Mouse (Mus musculus): ENCODE data around the gene Dmrta1. TPM values are rescaled to one million over a fixed set of nuclear protein-coding genes. Genes with fewer than 3 reads are reported as not detected.

Dmrta1 gene
- 0.37 and 0.61 TPM in 2 replicates for polyA plus RNA-seq (2015; fragmentation: Nextera tagmentation; extraction: Ambion mirVana)

DNA sequence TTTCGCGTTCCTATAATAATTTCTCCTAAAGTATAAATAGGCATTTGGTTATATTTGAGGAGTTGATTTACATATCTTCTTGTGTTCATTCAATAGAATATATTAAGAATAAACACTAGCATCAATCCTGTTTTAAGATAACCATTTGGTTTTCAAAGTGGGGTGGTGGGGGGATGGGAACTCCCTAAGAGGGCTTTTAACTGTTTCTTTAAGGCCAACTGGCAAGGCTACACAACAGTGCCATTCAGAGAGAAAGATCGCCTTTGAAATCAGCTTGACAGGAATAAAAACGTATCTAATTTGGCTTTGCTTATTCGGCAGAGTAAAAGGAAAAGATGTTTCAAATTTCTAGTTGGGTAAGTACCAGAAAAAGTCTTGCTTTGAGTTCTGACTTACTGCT, at the start of gene Dmrta1:
Gene Dmrta1, plus strand, starts transcription at position 242 of the 400 bp plus-strand sequence.
- no peak within 1 kb of the TSS for H3K9ac ChIP-seq
- H3K27ac ChIP-seq (replicated peaks) = no peak within 1 kb of the TSS
- H3K36me3 ChIP-seq = no peaks in the 10 kb centered on the region
- no peak within 1 kb of the TSS for H3K4me3 ChIP-seq
- H3K4me2 ChIP-seq = no peak within 1 kb of the TSS
- no peak for ATAC-seq (ENCODE audit: extremely low read depth, insufficient number of reproducible peaks, low FRiP score, low TSS enrichment)
- H3K9me3 ChIP-seq = no peaks in the 10 kb centered on the region
- 60% methylated on average over 5 of the region's 5 CpGs for WGBS
- no peaks in the 10 kb centered on the region for H3K4me1 ChIP-seq
- no peaks in the 10 kb centered on the region for H3K27me3 ChIP-seq (replicated peaks)

DNA sequence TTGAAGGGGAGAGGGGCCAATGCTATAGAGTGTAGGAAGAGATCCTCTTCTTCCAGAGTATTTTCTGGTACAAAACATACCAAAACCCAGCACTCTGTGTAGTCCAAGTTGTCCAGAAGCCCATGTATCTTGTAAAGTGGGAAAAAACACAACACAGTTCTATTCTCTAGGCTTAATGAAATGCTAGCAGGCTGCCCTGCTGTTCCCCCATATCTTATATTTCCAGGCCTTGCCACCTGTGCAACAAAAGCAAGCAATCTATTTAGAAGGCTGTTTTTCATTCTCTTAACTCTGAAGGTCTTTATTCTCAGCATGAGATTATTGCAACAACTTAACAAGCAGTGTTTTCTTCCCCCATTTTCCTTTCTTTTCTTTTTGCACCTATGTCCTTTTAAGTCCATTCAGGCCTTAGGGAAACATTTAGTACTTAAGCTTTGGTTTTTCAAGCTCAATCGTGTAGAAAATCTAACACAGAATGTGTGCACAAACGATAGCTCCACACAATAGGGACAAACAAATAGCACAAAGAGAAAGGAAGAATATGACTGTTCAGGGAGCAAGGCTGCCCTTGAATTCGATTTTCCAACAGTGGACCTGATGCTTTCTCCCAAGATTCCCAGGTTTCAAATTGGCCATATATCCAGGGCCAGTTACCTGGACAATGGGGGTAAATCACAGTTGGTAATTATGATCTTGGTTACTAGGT, 48.7 kb upstream of the Dmrta1 start:
- H3K9ac ChIP-seq = no peak overlapping the region
- ATAC-seq (ENCODE audit: extremely low read depth, insufficient number of reproducible peaks, low FRiP score, low TSS enrichment) = no peak
- no peak overlapping the region for H3K4me3 ChIP-seq
- no peaks in the 10 kb centered on the region for H3K4me1 ChIP-seq
- no peaks in the 10 kb centered on the region for H3K27me3 ChIP-seq (replicated peaks)
- H3K9me3 ChIP-seq = no peaks in the 10 kb centered on the region
- H3K27ac ChIP-seq (replicated peaks) = no peak overlapping the region
- no peak overlapping the region for H3K4me2 ChIP-seq
- H3K36me3 ChIP-seq = no peaks in the 10 kb centered on the region
- 59% methylated on average over 3 of the region's 3 CpGs for WGBS

DNA sequence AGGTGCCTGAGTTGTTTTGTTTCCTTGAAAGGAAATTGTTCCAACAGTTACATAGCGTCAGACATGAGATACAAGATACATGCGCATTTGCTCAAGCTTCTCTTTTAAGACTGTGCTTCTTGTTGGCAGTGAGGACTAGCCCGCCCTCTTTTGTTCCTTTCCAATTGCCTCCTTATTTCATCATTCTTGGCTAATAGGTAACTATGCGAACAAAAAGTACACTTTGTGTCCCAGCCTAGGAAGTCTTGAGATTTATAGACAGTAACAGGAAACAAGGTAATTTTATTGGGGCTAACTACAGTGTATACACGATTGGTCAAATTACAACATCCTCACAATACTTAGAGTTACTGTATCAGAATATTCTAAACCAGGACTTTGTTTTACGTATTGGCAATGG, 47.7 kb upstream of the Dmrta1 start:
- WGBS = 80% methylated on average over 6 of the region's 6 CpGs
- Histone ChIP-seq H3K9ac (no peak overlapping the region), H3K27ac (replicated peaks) (no peak overlapping the region)

DNA sequence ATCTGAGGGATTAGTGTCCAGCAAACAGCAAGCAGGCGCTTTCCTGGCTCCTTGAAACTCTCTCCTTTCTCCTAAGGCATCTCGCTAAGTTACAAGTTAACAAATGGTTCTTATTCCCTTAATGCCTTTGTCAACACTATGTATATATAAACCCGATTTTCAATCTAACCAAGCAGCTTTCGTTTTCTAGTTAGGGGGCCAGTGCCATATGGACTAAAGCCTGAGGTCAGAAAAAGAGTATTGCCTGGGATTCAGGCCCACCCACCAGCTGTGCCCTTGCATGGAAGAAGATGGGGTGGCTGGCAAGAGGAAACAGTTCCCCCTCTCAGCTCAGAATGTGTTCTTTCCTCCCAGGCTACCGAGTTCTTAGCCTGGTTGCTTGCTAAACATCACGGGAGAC, 40.6 kb upstream of the Dmrta1 start:
- ATAC-seq (ENCODE audit: extremely low read depth, insufficient number of reproducible peaks, low FRiP score, low TSS enrichment) = no peak
- no peaks in the 10 kb centered on the region for H3K27me3 ChIP-seq (replicated peaks)

More for the DNA sequence above, 47.7 kb upstream of the Dmrta1 start:
- H3K27me3 ChIP-seq (replicated peaks) = no peaks in the 10 kb centered on the region
- H3K4me1 ChIP-seq = no peaks in the 10 kb centered on the region
- no peak overlapping the region for H3K4me3 ChIP-seq
- no peaks in the 10 kb centered on the region for H3K9me3 ChIP-seq
- no peak for ATAC-seq (ENCODE audit: extremely low read depth, insufficient number of reproducible peaks, low FRiP score, low TSS enrichment)
- no peak overlapping the region for H3K4me2 ChIP-seq
- no peaks in the 10 kb centered on the region for H3K36me3 ChIP-seq

DNA sequence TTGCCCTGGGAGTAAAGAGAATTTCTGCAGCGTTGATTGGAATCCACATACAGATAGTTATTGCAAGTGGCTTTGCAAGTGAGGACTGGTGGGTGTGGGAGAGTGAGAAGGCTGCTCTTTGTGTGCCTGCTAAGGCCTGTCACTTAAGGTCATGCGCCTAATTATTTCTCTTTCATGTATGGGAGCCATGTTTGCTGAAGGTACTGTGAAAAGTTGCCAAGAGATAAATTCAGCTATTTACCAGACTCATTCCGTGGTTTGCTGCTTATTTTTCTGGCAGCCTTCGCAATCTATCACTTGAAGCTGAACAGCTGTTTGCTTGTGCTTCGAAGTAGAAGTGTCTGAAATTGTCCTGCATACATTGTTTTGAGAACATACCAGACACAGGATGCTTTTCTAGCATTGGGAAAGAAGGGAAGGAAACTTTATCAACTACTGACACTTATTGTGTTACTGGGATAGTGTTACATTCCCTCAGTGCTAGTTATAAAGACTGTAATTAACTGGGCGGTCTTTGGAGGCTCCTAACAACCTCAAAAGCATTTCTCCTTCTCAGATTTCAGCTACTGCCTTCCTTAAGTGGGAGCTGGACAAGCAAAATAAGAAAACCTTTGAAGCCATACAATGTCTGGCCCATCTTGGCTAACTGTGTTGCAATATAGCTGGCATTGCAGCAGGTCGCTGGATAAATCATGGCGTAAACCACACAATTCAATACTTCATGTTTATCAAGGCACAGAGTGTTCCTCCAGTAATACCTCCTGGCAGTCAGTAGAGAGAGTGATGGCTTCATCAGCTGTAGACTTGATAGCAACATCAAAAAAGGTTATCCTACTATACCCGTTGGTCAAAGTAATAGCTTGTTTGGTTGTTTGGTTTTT, 34.8 kb upstream of the Dmrta1 start:
- Histone ChIP-seq H3K27ac (replicated peaks) (no peak overlapping the region), H3K4me1 (peaks cover 18% of the 10 kb centered on the region), H3K9ac (no peak overlapping the region), H3K4me2 (no peak overlapping the region), H3K27me3 (replicated peaks) (no peaks in the 10 kb centered on the region), H3K36me3 (no peaks in the 10 kb centered on the region), H3K4me3 (no peak overlapping the region), H3K9me3 (no peaks in the 10 kb centered on the region)
- ATAC-seq (ENCODE audit: extremely low read depth, insufficient number of reproducible peaks, low FRiP score, low TSS enrichment) = no peak
- WGBS = 50% methylated on average over 9 of the region's 9 CpGs

More for the DNA sequence above, 40.6 kb upstream of the Dmrta1 start:
- H3K27ac ChIP-seq (replicated peaks) = no peak overlapping the region
- no peaks in the 10 kb centered on the region for H3K36me3 ChIP-seq
- no peak overlapping the region for H3K9ac ChIP-seq
- 34% methylated on average over 6 of the region's 6 CpGs for WGBS
- H3K4me2 ChIP-seq = no peak overlapping the region
- H3K9me3 ChIP-seq = no peaks in the 10 kb centered on the region
- peaks cover 6% of the 10 kb centered on the region for H3K4me1 ChIP-seq
- no peak overlapping the region for H3K4me3 ChIP-seq

DNA sequence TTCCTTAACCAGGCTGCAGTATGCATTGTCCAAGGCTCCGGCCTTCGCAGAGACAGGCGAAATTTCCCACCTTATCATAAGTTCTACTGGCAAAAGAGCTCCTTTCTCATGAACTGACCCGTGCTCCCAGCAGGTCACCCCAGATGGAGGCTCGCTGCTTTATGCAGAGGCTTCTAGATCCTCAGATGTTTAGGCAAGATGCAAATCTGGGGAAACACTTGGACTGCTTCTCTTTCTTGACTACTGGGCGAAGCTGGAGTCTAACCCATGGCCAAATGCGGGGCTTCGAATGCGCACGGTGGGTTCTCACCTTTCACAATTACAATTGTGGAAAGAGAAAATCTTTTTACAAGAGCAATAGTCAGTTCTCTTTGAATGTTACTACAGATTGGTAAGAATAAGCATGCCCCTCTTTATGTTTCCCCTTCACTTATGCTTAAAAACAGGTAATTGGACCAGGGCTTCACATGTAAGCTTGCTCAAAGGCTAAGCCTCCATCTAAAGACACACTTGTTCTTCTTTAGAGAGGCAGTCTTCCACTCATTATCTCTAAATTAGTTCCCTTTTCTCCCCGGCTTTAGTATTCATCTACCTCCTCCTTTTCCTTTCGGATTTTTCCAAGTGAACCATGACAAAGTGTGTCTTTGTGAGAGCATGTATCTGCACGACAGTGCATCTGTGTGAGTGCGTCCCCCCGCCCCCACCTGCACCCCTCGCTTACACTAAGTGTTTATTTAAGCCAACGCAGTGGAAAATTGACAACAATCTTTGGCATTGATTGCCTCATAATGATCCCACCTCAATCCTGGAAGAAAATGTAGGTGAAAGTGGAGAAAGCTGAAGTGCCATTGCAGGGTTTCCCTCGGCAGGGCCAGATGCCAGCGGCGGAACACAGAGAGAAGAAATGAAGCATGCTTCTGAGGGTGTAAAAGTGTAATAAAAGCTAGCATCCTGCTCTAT, 28.6 kb upstream of the Dmrta1 start:
- no peak for ATAC-seq (ENCODE audit: extremely low read depth, insufficient number of reproducible peaks, low FRiP score, low TSS enrichment)
- no peak overlapping the region for H3K9ac ChIP-seq

DNA sequence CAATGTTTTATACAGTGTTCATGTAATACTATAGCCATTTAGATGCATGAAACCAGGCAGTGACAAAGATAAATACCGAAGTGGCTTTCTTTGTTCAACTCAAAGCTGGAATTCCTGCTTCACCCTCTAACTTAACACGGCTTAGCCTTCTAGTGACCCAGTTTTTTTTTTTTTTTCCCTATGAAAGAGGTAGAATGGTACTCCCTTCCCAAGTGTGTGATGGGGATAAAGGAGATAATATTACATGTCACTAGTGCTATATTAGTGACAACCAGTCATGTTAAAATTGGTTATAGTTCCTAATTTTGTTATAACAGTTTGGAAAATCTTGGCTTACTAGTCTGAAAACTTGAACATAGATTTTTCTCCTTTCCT, 27.9 kb upstream of the Dmrta1 start:
- WGBS = 73% methylated on average over 2 of the region's 2 CpGs
- Histone ChIP-seq H3K4me1 (no peaks in the 10 kb centered on the region), H3K4me3 (no peak overlapping the region), H3K36me3 (no peaks in the 10 kb centered on the region), H3K27me3 (replicated peaks) (no peaks in the 10 kb centered on the region), H3K9ac (no peak overlapping the region), H3K9me3 (no peaks in the 10 kb centered on the region), H3K4me2 (no peak overlapping the region), H3K27ac (replicated peaks) (no peak overlapping the region)
- ATAC-seq (ENCODE audit: extremely low read depth, insufficient number of reproducible peaks, low FRiP score, low TSS enrichment) = no peak

More for the DNA sequence above, 28.6 kb upstream of the Dmrta1 start:
- Histone ChIP-seq H3K36me3 (no peaks in the 10 kb centered on the region), H3K27ac (replicated peaks) (no peak overlapping the region), H3K4me1 (no peaks in the 10 kb centered on the region), H3K27me3 (replicated peaks) (no peaks in the 10 kb centered on the region), H3K4me2 (no peak overlapping the region), H3K4me3 (no peak overlapping the region), H3K9me3 (no peaks in the 10 kb centered on the region)
- WGBS = 77% methylated on average over 20 of the region's 20 CpGs

DNA sequence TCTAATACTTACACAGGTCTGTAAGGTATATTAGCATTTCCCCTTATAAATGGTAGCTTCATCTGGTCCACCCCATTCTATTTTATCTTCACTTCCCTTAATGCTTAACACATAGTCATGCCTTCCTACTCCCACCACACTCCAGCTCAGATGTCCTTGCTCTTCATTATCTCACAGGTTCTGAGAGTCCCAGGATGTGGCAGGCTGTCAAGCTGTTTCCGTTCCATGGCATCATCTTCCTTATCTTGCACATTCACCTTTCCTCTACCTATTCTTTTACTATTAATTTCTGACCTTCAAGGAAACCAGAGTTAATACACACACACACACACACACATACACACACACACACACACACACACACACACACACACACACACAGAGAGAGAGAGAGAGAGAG, 27.5 kb upstream of the Dmrta1 start:
- Histone ChIP-seq H3K27me3 (replicated peaks) (no peaks in the 10 kb centered on the region), H3K4me3 (no peak overlapping the region), H3K36me3 (no peaks in the 10 kb centered on the region), H3K27ac (replicated peaks) (no peak overlapping the region), H3K4me2 (no peak overlapping the region), H3K9me3 (no peaks in the 10 kb centered on the region), H3K4me1 (no peaks in the 10 kb centered on the region), H3K9ac (no peak overlapping the region)
- no peak for ATAC-seq (ENCODE audit: extremely low read depth, insufficient number of reproducible peaks, low FRiP score, low TSS enrichment)
- 55% methylated on average over 1 of the region's 1 CpGs for WGBS

DNA sequence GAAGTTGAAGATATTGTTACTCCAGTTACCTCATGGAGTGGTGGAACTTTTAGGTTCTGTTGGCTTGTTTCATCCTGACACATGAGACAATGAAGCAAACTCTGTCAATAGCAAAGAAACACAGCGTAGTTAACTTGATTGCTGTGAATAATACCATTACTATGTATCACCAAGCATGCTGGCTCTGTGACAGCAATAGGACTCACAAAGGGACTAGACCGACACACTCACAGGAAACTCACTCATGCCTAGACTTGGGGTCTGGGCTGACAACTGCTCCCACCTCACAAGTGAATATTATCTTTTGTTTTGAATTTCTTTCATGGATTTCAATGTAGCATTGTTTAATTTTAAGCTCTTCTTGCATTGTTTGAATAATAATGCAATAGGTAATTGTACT, 15.8 kb upstream of the Dmrta1 start:
- no peak for ATAC-seq (ENCODE audit: extremely low read depth, insufficient number of reproducible peaks, low FRiP score, low TSS enrichment)
- Histone ChIP-seq H3K4me3 (no peak overlapping the region), H3K4me1 (no peaks in the 10 kb centered on the region), H3K36me3 (no peaks in the 10 kb centered on the region), H3K27ac (replicated peaks) (no peak overlapping the region), H3K9ac (no peak overlapping the region), H3K9me3 (no peaks in the 10 kb centered on the region), H3K4me2 (no peak overlapping the region), H3K27me3 (replicated peaks) (no peaks in the 10 kb centered on the region)
- 84% methylated on average over 2 of the region's 2 CpGs for WGBS

DNA sequence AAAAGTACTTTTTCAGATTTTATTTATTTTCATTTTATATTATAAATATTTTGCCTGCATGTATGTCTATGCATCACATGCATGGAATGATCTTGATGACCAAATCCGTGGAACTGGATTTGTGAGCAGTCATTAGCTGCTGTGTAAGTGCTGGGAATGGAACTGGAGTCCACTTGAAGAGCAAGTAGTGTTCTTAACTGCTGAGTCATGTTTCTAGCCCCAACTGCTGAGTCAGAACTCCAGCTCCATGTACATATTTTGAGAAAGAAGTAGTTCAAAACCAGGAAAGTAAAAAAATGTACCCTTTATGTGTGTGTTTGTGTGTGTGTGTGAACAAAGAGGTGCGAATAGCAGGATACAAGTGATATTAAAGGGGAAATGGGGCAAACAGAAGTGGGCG, 4.5 kb upstream of the Dmrta1 start:
- ATAC-seq (ENCODE audit: extremely low read depth, insufficient number of reproducible peaks, low FRiP score, low TSS enrichment) = no peak
- WGBS = 74% methylated on average over 3 of the region's 3 CpGs
- H3K27ac ChIP-seq (replicated peaks) = no peak overlapping the region
- H3K4me2 ChIP-seq = no peak overlapping the region
- H3K36me3 ChIP-seq = no peaks in the 10 kb centered on the region
- no peak overlapping the region for H3K4me3 ChIP-seq
- H3K4me1 ChIP-seq = no peaks in the 10 kb centered on the region
- no peaks in the 10 kb centered on the region for H3K9me3 ChIP-seq
- no peaks in the 10 kb centered on the region for H3K27me3 ChIP-seq (replicated peaks)
- no peak overlapping the region for H3K9ac ChIP-seq

DNA sequence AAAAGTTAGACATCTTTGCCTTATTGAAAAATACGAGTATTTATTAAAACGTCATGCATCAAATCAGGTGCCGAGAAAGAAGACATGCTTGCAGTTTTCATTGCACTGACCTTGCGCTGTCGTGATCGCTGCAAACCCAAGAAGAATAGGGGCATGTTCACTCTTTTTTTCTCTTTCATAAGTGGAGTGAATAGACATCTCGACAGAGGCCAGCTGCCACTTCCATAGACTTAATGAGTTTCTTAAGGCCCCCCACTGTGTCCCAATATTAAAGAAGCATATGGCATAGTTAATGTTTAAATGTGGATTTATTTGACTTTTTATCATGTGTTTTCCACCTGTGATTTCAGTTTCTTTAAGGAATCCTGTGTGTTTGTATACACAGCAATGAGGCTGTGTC, 1.3 kb upstream of the Dmrta1 start:
- H3K4me2 ChIP-seq = no peak overlapping the region
- WGBS = 81% methylated on average over 7 of the region's 7 CpGs
- no peak overlapping the region for H3K4me3 ChIP-seq
- H3K36me3 ChIP-seq = no peaks in the 10 kb centered on the region
- ATAC-seq (ENCODE audit: extremely low read depth, insufficient number of reproducible peaks, low FRiP score, low TSS enrichment) = no peak
- H3K27me3 ChIP-seq (replicated peaks) = no peaks in the 10 kb centered on the region
- H3K4me1 ChIP-seq = no peaks in the 10 kb centered on the region
- no peak overlapping the region for H3K9ac ChIP-seq
- H3K9me3 ChIP-seq = no peaks in the 10 kb centered on the region
- no peak overlapping the region for H3K27ac ChIP-seq (replicated peaks)

Measured in heart, embryonic 13.5 days (tissue).